Mouse (Mus musculus) lung, adult 2 months (tissue): ENCODE results near the gene Calca.

Source experiments
- CTCF ChIP-seq: fragments of 200-500 bp; IDR thresholded peaks from 2 replicates; pipeline ENCODE4 v1.5.1; 2011; ENCODE audit warnings: mild to moderate bottlenecking, low read length, control low read depth; ENCODE audit not compliant: insufficient read depth
- POLR2A ChIP-seq: fragments of 200-500 bp; IDR thresholded peaks from 2 replicates; pipeline ENCODE4 v1.6.1; 2011; ENCODE audit warnings: low read depth, mild to moderate bottlenecking, control low read depth, low read length, borderline replicate concordance; ENCODE audit errors: extremely low read depth

DNA sequence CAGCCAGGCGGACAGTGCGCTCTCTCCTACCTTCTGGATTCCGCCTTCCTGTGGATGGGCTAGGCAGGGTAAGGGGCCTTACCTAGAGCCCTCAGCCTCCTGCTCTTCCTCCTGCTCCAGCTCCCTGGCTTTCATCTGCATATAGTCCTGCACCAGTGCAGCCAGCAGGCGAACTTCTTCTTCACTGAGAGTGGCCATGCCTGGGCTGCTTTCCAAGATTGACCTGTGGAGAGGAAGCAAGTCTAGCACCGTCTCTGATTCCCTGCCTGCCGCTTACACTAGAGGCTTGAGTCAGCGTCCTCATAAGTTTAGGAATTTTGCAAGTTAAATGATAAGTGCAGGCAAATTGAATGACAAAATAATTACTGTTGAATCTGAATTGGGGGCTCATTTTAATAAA is 1.8 kb downstream of the Calca start:
- TF ChIP-seq CTCF: no peak
- TF ChIP-seq POLR2A: no peak
